Mouse (Mus musculus) B cell, adult 2 months (primary cell): Measurements from ENCODE around the gene Hddc3.

Experiments used
- DNase-seq, 2 experiments: peaks; one replicate each; pipeline ENCODE4 v3.0.0; 2022

Gene Hddc3

DNA sequence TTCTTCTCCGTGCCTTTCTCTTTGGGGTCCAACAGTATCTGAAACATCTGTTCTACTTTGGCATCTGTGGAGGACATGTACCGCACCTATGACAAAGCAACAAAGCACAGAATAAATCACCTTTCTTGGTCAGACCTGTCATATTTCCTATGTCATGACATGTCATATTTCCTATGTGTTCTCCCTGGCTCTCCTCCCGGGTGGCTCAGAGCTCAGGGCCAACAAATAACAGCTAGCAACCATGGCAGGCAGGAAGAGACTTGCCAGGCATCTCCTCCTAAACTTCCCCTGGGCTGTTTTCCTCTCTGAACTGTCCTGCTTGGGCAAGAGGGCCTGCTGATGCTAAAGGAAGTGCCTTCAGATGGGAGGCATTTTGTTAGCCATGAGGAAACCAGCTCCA lies 6.0 kb upstream of the Hddc3 start:
- DNase-seq = no peak

DNA sequence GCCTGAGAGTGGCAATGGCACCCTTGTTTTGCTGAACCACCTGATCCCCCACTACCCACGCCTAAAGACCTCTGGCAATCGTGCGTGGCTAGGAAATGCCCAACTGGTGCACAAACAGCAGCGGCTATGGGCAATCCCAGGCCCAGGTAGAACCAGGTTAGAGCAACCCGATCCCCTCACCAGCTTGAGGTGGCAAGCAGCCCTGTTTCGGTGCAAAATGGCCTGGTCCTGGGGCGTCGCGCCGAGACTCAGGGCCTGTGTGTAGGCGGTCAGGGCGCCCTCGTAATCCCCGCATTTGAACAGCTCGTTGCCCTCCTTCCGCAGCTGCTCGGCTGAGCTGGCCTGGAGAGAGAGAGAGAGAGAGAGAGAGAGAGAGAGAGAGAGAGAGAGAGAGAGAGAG lies 3.5 kb upstream of the Hddc3 start:
- DNase-seq = peak; percentile 25 to 32

DNA sequence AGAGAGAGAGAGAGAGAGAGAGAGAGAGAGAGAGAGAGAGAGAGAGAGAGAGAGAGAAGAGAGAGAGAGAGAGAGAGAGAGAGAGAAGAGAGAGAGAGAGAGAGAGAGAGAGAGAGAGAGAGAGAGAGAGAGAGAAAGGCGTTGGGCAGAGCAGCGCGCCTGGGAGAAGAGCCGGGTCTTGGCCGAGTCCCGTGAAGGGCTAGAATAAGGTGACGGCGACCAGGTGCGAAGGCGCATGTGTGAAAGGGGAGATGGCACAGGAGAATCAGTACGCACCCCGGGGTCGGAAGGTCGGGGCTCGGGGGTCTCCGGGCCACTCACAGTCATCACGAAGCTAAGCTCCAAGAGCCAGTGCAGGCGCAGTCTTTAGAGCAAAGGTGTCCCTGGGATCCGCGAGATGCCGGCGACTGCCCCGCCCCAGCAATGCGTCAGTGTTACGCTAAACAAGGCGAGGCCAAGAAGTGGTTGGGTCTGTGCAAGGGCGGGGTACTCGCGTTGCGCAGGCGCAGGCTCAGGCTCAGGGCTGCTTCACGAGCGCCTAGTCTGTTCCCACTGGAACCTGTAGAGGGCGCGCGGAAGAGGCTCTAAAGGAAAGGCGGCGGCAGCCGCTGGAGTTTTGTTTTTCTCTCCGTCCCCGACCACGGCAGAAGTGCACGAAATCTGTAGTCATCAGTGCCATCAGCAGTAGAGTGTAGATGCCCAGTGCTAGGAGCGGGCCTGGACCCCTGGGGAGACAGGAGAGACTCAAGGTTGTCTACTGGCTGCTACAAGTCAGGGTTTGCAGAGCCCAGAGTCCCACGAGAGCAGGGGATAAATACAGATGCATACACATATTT lies 2.9 kb upstream of the Hddc3 start:
- peak; percentile 96 for DNase-seq

DNA sequence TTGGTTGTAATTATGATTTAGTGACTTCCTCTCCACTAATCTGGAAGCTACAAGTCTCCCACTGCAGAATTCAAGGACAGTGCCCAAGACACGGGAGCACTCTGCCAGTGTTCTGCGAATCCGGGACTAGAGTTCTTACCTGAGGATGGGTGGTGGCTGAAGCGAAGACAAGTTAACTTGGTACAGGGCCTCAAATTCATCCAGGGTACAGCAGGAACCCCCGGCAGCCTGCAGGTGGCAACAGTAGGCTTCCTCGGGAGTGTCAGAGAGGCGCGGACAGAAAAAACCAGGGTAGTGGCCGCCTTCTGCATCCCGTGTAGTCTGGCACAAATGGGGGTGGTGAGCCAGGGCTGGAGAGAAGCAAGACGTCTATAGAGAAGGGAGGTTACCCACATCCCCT lies 2.1 kb upstream of the Hddc3 start, which contains the start of gene Unc45a:
TSS of gene Unc45a (minus strand) at position 213 of the 400 bp plus-strand sequence.
- DNase-seq = peak; percentile 77 to 80

DNA sequence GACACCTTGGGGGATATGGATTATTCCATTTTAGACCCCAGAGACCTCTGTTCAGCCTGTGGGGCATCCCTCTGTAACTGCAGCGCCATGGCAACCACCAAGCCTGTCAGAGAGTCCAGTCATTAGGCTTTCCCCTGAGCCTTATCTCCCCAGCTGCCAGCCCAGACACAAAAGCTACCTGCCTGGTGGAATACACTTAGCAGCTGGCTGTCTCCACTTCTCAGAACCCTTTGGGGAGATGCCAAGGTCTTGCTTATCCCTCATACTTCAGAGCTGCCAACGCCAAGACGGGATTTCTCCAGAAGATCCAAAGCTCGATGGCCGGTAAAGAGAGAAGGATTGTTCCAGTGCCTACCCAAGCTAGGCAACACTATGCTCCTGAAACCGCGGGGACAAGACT lies 1.1 kb upstream of the Hddc3 start:
- DNase-seq = no peak

DNA sequence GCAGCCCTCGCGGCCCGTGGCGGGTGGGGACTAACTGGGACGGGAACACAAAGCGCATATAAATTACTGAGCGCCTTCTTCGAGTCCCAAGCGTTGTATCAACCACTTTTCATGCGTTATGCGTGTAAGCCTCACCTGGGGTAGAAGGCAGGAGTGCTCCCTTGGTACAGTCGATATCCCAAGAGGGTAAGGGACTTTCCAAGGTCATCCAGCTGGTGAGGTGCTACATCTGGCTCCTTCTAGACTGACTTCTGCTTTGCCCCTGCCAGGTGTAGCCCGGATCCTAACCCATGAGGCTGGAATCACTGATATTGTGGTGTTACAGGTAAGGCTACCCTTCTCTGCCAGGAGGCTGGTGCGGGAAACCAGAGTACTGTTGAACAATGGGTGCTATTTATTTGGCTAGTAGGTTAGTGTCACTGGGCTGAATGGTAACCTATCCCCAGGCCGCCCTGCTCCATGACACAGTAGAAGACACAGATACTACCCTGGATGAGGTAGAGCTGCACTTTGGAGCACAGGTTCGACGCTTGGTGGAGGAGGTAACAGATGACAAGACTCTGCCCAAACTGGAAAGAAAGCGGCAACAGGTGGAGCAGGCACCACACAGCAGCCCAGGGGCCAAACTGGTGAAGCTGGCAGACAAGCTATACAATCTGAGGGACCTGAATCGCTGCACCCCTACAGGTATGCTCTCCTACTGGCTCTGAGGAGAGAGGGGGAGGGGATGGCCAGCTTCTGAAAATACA lies 540 bp downstream of the Hddc3 start:
- no peak for DNase-seq

DNA sequence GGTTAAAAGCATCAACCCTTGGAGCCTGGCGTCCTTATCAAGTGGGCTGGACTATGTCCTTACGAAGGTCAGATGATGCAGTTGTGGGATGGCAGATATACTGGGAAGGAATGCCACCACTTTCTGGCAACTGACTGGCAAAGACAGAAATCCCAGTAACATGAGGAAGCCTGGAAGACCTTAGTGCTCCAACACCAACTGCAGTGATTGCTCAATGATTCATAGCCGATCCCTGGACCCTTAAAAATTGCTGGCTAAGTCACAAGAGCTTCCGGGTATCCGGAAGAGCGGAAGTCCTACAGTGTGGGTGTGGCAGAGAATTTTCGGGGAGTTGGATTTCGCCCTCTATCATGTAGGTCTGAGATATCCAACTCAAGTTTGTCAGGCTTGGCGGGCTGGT lies 3.3 kb downstream of the Hddc3 start:
- DNase-seq = no peak

DNA sequence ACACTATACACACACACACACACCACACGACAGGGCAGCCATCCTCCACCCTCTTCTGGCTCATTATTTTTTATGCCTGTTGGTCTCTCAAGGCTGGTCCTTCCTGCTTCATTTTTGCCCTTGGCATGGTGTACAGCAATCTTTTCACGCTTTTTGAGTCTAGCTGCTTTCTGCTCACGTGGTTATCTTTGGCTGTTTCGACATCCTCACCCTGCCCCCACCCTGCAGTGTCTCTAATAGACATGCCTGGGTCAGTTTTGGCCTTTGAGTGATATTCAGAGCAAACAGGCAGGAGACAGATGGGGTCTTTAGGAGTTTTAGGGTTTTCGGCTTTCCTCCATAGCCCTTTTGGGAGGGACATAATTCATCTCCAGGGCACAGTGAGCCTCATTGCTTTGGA lies 3.9 kb downstream of the Hddc3 start:
- no peak for DNase-seq

DNA sequence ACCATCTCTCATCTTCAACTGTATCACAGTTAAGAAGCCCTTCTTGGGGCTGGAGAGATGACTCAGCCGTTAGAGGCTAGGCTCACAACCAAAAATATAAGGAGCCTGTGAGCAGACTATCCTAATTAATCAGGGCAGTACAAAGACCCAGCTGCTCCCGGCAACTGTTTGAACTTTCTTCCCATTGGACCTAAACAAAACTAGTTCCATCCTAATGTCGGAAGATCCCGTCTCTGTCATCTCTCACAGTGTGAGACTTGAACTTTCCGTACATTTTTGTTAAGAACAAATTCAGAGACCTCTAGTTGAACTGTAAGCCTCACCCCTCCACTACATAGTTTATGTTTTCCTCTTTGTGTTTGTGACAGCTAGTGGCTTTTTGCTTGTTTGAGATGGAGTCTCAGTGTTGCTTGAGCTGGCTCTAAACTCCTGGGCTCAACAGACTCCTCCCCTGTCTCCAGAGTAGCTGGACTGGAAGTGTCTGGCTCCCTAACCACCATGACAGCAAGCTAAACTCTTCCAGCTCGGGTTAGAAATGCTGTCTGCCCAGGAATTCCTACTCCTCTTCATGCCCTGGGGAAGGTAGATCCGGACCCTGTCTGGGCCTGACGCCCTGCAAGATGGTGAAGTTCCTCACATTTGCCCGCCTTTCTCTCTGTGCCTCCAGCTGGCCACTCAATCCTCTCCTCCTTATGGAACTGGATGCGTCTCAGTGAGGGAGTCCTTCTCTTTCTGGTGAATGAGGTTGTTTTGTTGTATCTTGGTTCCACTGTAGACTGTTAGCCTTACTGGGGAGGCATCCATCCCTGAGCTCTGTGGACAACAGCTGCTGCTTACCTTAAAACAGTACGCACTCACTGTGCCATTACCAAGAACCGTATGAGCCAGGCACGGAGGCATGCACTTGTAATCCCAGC lies 5.0 kb downstream of the Hddc3 start:
- DNase-seq = no peak

DNA sequence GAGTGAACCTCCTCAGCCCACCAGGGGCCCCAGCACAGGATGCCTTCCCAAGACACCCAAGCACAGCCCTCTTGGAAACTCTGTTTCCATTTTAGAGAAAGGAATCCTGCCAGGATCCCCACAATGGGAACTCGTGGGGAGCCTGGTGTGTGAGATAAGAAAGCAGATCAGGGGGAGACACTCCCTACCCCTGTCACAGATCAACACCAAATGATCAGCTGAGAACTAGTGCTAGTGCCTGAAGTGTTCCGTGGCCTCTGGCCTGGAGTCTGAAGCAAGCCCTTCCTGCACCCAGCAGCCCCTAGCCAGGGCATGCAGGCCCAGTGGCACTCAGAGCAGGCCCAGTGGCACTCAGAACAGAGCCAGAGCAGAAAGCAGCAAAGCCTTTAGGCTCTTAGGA lies 7.9 kb downstream of the Hddc3 start:
- DNase-seq = no peak

DNA sequence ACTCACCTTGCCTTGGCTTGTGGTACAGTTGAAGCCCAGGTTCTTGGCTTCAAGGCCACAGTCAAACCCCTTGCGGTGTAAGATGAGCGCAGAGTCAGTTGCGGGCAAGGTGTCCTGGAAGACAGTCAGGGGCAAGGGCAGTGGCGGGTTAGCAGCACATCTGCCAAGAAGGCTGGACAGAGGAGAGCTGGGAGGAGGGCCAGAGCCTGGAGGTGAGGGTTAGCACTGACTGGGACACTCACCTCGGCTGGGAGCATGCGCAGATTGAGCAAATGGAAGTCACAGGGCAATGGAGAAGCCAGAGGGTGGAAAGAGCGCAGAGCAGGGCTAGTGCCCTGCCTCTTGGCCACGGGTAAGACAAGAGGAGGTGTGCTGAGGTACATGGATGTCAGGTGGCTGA lies 10.0 kb downstream of the Hddc3 start:
- no peak for DNase-seq

DNA sequence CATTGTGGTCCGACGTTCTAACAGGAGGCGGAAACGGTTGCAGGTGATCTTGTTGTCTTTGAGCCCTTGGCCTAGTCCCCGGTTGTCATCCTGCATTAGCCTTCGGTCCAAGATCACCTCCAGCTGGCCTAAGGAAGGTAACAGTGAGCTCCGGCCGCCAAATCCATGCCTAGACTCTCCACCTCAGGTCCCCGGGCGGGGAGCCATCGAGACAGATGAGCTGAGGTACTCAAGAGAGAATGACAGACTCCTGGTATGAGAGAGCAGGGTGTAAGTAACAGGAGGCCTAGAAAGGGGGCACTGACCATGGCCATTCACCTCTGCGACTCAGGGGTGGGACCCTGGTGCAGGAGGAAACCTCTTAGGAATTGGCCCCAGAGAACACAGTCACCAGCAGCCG lies 13.4 kb downstream of the Hddc3 start:
- DNase-seq = no peak

DNA sequence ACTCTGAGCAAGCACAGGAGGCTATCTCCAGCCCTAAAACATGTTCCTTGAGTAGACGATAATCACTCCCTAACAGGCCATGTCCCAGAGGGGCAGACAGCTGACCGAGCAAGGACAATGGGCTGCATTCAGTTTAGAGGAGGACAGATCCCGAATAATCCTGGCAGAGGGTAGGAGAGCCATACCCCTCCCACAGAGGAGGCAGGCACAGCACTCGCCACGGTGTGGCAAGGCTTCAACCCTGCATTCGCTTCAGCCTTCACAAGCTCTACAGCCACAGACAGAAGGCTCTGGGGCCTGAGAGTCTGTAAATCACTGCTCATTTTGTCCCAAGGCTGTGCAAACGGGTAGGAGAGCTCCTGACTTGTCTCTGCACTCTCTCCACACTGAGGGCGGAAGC lies 14.3 kb downstream of the Hddc3 start:
- DNase-seq = no peak

DNA sequence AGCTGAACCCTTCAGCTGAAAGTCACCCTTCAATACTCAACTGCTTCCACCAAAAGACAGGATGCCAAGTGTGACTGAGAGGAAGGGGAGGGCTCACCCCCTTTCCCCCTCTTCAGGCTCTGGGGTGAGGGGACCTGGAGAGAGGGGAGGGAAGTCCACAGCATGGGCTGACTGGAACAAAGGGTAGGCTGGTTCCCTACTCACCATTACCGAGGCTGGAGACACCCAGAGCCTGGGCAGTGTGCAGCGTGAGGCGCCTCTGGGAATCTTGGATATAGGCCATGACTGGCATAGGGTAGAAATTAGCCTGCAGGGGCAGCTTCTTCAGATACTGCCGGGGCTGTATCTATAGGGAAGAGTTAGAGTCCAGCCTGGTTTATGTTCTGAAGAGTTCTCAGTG lies 15.1 kb downstream of the Hddc3 start:
- no peak for DNase-seq

DNA sequence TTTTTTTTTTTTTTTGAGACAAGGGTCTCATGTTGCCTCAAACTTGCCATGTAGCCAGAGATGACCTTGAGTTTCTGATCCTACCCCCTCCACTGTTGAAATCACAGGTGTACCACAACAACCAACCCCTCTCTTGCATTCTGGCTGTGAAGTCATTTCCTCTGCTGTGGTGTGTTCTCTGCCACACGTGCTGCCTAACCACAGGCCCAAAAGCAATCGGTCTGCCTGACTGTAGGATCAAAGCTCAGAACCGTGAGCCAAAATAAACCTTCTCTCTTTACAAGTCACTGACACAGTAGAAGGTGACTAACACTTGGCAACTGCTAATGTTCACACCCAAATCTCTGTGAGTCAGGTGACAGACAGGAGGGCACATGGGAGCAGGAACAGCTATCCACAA lies 17.5 kb downstream of the Hddc3 start:
- no peak for DNase-seq

DNA sequence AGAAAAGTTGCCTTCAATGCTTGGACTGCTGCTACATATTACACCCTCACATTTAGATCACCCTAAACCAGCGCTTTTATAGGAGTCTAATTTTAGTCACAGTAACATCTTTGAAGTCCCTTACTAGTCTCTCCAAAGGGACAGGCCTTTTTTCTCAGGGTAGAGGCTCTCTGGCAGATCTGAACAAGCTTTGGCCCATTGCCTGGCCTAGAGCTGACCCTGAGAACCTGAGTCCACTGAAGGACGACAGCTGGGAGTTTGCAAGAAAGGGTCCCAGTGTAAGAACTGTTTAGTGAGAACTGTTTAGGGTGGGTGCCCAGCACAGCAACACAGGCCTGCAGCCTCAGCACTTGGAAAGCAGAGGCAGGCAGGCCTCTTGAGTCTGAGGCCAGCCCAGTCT lies 22.9 kb downstream of the Hddc3 start:
- DNase-seq = no peak

DNA sequence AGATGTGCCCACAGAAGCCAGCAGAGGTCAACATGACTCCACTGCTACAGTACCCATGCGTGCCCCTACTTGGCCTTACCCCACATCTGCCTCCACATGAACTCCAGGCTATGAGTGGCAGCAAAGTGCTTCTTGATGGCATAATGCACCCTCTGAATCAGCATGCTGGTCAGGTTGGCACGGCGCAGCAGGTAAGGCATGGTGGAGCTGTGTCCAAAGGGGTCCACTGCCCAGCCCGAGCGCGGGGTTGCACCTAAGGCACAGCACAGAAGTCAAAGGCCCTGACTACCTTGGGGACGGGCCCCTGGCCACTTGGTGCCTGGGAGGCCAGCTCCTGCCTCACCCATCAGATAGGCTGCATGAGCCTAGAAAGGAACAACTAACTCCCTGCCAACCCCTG lies 24.3 kb downstream of the Hddc3 start:
- no peak for DNase-seq

DNA sequence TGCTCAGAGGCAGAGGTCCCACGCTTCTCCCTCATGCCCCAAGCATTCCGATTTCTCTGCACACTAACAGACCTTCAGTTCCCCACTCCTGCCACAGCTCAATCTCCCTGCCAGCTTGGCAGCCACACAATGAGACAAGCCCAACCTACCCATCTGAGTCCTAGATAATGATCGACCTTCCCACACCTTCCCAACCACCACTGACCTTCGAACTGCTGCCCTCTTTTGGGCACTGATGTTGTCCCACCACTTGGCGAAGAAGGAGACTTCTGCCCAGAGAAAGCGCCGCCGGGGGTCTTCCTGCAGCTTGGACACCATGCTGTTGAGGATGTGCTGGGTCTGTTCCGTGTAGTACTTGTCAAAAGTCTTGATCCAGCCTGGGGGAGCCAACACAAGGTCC lies 25.1 kb downstream of the Hddc3 start:
- DNase-seq = no peak

DNA sequence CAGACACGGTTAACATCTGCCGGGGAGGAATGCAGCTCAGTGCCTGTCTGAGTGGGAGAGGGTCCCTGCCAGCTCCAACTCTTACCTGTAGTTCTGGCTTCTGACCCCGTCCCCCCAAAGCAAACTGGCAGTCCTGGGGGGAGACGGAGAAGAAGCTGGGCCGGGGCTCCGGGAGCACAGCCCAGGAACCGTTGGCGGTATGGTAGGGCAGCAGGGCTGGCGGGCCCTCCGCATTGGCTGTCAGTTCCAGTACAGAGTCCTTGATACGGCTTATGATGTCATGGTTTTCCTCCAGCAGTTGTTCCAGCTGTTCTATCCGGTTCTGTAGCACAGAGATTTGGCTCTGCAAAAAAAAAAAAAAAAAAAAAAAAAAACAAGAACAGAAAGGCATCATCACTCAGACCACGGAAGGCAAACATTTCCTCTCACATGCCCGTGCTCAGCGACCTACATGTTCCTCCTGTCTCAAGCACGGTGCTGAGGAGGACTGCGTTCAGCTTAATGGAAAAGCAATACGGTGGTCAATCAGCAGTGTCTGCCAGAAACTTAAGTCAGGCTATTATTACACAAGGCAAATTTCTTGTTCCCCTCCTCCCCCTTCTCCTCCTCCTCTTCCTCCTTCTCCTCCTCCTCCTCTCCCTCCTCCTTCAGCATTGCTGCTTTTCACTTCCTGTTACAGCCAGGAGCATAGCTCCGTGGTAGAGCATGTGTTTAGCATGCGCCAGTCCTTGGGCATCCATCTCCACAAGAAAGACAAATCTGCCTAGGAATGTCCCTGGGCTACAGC lies 25.9 kb downstream of the Hddc3 start:
- DNase-seq = peak; percentile 37 to 47

DNA sequence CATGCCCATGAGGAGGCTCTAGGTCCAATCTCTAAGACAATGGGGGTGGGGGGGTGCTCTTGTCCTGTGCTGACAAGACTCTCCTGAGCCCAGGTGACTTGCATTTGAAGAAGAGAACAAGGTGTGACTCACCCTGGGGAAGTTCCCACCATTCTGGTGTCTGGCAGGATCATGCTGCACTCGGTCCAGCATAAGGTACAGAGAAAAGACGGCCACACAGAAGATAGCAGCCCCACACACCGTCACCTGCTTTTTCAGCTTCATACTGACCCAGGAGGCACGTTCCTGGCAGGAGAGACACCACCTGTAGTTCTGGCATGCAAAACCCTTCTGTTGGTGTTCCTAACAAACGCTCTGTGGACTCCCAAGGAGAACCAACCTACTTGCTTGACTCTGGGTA lies 26.6 kb downstream of the Hddc3 start:
- DNase-seq = peak in 1 of 2 experiments; percentile 46

DNA sequence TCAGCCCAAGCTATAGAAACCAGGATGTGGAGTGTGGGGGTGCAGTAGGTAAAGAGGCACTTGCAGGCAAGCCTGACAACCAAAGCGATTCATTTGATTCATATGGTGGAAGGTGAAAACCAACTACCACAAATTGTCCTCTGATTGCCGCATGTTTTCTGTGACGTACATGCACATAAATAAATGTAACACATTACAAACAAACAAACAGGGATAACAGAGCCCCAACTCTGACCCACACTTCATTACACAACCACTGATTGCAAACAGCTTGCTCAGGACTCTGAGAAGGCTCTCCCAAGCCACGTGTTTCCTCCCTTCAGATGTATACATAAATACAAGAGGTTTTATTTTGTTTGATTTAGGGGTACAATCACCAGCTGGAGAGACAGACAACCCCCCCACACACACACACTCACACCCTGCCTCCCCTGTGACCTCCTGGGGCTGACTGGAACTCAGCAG lies 27.1 kb downstream of the Hddc3 start:
- DNase-seq = no peak

DNA sequence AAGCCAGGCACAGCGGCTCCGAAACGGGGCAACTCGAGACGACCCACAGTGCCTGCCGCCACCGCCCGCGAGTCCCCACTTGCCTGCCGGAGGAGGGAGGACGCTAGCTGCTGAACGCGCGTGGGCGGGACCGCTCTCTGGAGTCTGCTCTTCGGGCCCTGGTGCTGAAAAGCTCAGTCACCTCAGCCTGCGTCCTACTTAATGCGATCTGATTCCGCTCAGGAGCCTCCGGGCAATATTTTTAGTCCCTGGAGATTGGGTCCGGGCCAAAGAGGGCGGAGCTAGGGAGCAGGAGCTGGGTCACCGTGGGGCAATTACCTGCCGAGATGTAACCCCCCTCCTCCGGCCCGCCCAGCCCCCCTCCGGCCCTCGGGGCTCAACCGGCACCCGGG lies 27.7 kb downstream of the Hddc3 start:
- peak; percentile 84 to 85 for DNase-seq
